8 mouse cellular contexts compared by ENCODE assay signal in genomic region chr2:34801516-34802482, GRCm38 (mm10). TPM values are rescaled to one million over a fixed set of nuclear protein-coding genes. Genes with fewer than 3 reads are reported as not detected.
DNase-seq lines count a peak whose midpoint lies in the region; ATAC-seq lines count a peak whose summit lies in the region.

No protein-coding gene starts in this region.

- ATAC-seq in erythroblast, adult 5-6 weeks (replicated peaks; ENCODE audit: low FRiP score, poor library complexity, severe bottlenecking), result peak; percentile 76
- ATAC-seq in kidney, embryonic 15.5 days (replicated peaks; ENCODE audit: low FRiP score), result peak; percentile 95
- ATAC-seq in monocyte, adult 5-6 weeks (replicated peaks; ENCODE audit: insufficient number of reproducible peaks, low FRiP score, low TSS enrichment, poor library complexity, severe bottlenecking), result peak; percentile 96

- peaks cover 13% of the 10 kb centered on the region for H3K36me3 ChIP-seq in heart, embryonic 10.5 days
- H3K36me3 ChIP-seq in kidney, embryonic 15.5 days, result peaks cover 21% of the 10 kb centered on the region

- H3K4me1 ChIP-seq in heart, embryonic 10.5 days, result peaks cover 24% of the 10 kb centered on the region
- H3K4me1 ChIP-seq in kidney, embryonic 15.5 days, result peaks cover 41% of the 10 kb centered on the region

- 5% methylated on average over 39 of the region's 39 CpGs for WGBS in heart, embryonic 10.5 days
- 5% methylated on average over 39 of the region's 39 CpGs for WGBS in kidney, embryonic 15.5 days

- DNase-seq in B cell, adult 2 months, result peak; percentile 95 to 97
- peak; percentile 100 for DNase-seq in brain, adult 2 months (ENCODE audit: low read depth, low spot score)
- DNase-seq in heart, embryonic 10.5 days (ENCODE audit: low spot score), result peak; percentile 99
- peak; percentile 98 for DNase-seq in liver
- peak; percentile 95 to 96 for DNase-seq in spleen, postnatal 4 days (ENCODE audit: low spot score in 2 of 2)

- no peaks in the 10 kb centered on the region for H3K9me3 ChIP-seq in heart, embryonic 10.5 days
- no peaks in the 10 kb centered on the region for H3K9me3 ChIP-seq in kidney, embryonic 15.5 days (replicated peaks)

- peak overlapping the region; percentile 89 for H3K9ac ChIP-seq in kidney, embryonic 15.5 days

- H3K27ac ChIP-seq in heart, embryonic 10.5 days, result peak overlapping the region; percentile 94
- H3K27ac ChIP-seq in kidney, embryonic 15.5 days, result peak overlapping the region; percentile 95

- H3K4me2 ChIP-seq in kidney, embryonic 15.5 days, result peak overlapping the region; percentile 67

- H3K27me3 ChIP-seq in heart, embryonic 10.5 days (ENCODE audit: insufficient read depth, poor library complexity, severe bottlenecking), result no peaks in the 10 kb centered on the region
- H3K27me3 ChIP-seq in kidney, embryonic 15.5 days, result no peaks in the 10 kb centered on the region

- peak overlapping the region; percentile 69 for H3K4me3 ChIP-seq in heart, embryonic 10.5 days
- peak overlapping the region; percentile 74 for H3K4me3 ChIP-seq in kidney, embryonic 15.5 days (replicated peaks)

RNA-seq across cellular contexts. Expression of gene Rabepk, which starts 2.1 kb away (rescaled TPM):
- total RNA-seq in erythroblast, adult 5-6 weeks (2015; ENCODE audit: low replicate concordance), result 1.2 and 7.1 TPM in 2 replicates
- 10.1 and 10.2 TPM in 2 replicates for total RNA-seq in erythroblast, adult 5-6 weeks (2017; ENCODE audit: low replicate concordance)
- 39.3 and 40.2 TPM in 2 replicates for polyA plus RNA-seq in heart, embryonic 10.5 days (2016; fragmentation: Nextera tagmentation; extraction: Ambion mirVana)
- 36.3 and 42.8 TPM in 2 replicates for polyA plus RNA-seq in kidney, embryonic 15.5 days (2015; fragmentation: Nextera tagmentation; extraction: Ambion mirVana)
- total RNA-seq in monocyte, adult 5-6 weeks (2017), result 11.9 to 17.3 TPM (median 17.2 TPM) in 3 replicates

RNA-seq across cellular contexts. Expression of gene Fbxw2, which starts 24.3 kb away (rescaled TPM):
- total RNA-seq in erythroblast, adult 5-6 weeks (2015; ENCODE audit: low replicate concordance), result 104 and 121 TPM in 2 replicates
- total RNA-seq in erythroblast, adult 5-6 weeks (2017; ENCODE audit: low replicate concordance), result 178 and 181 TPM in 2 replicates
- 60.1 and 74.5 TPM in 2 replicates for polyA plus RNA-seq in heart, embryonic 10.5 days (2016; fragmentation: Nextera tagmentation; extraction: Ambion mirVana)
- 79.3 and 82.0 TPM in 2 replicates for polyA plus RNA-seq in kidney, embryonic 15.5 days (2015; fragmentation: Nextera tagmentation; extraction: Ambion mirVana)
- total RNA-seq in monocyte, adult 5-6 weeks (2017), result 116 to 145 TPM (median 118 TPM) in 3 replicates

RNA-seq across cellular contexts. Expression of gene Hspa5, which starts 30.0 kb away (rescaled TPM):
- 229 and 240 TPM in 2 replicates for total RNA-seq in erythroblast, adult 5-6 weeks (2015; ENCODE audit: low replicate concordance)
- 904 and 907 TPM in 2 replicates for total RNA-seq in erythroblast, adult 5-6 weeks (2017; ENCODE audit: low replicate concordance)
- 1,119 and 1,337 TPM in 2 replicates for polyA plus RNA-seq in heart, embryonic 10.5 days (2016; fragmentation: Nextera tagmentation; extraction: Ambion mirVana)
- polyA plus RNA-seq in kidney, embryonic 15.5 days (2015; fragmentation: Nextera tagmentation; extraction: Ambion mirVana), result 989 and 1,038 TPM in 2 replicates
- total RNA-seq in monocyte, adult 5-6 weeks (2017), result 1,019 to 1,135 TPM (median 1,112 TPM) in 3 replicates

RNA-seq across cellular contexts. Expression of gene Gm34653, which starts 31.0 kb away (rescaled TPM):
- total RNA-seq in erythroblast, adult 5-6 weeks (2015; ENCODE audit: low replicate concordance), result not detected in 2 replicates
- not detected in 2 replicates for total RNA-seq in erythroblast, adult 5-6 weeks (2017; ENCODE audit: low replicate concordance)
- polyA plus RNA-seq in heart, embryonic 10.5 days (2016; fragmentation: Nextera tagmentation; extraction: Ambion mirVana), result not detected in 2 replicates
- polyA plus RNA-seq in kidney, embryonic 15.5 days (2015; fragmentation: Nextera tagmentation; extraction: Ambion mirVana), result 0.16 TPM in 1 of 2 replicates, not detected in the other
- not detected in 3 replicates for total RNA-seq in monocyte, adult 5-6 weeks (2017)

RNA-seq across cellular contexts. Expression of gene Gapvd1, which starts 46.8 kb away (rescaled TPM):
- 308 and 329 TPM in 2 replicates for total RNA-seq in erythroblast, adult 5-6 weeks (2015; ENCODE audit: low replicate concordance)
- total RNA-seq in erythroblast, adult 5-6 weeks (2017; ENCODE audit: low replicate concordance), result 761 and 1,292 TPM in 2 replicates
- 63.7 and 80.0 TPM in 2 replicates for polyA plus RNA-seq in heart, embryonic 10.5 days (2016; fragmentation: Nextera tagmentation; extraction: Ambion mirVana)
- 81.3 and 84.6 TPM in 2 replicates for polyA plus RNA-seq in kidney, embryonic 15.5 days (2015; fragmentation: Nextera tagmentation; extraction: Ambion mirVana)
- total RNA-seq in monocyte, adult 5-6 weeks (2017), result 98.2 to 140 TPM (median 107 TPM) in 3 replicates

Comparison
In these comparisons a context has a peak if more than half of its experiments do, and no peak if none do; other contexts are left out.
1. Peak in every context shown above with its lines: DNase-seq, ATAC-seq, H3K4me3 ChIP-seq and H3K27ac ChIP-seq.